Mouse (Mus musculus): ENCODE results near the gene Atg4d. TPM values are rescaled to one million over a fixed set of nuclear protein-coding genes. Genes with fewer than 3 reads are reported as not detected.
"Not testable (repeated sequence)": the region's sequence is repeated elsewhere in the genome, so short reads cannot be mapped to it uniquely, and the experiment has no call there.

The Atg4d gene
- polyA plus RNA-seq, 1 experiment from 2014 or later, result 53.3 TPM

GRCm38 (mm10) chr9:21288404-21289336 lies 23.6 kb downstream of the Atg4d start:
- Histone ChIP-seq H3K4me2 (ENCODE audit: low read depth, low read length) (peak overlapping the region; percentile 73), H3K36me3 (ENCODE audit: control insufficient read depth, insufficient read depth, low read length) (peaks cover 4% of the 10 kb centered on the region; the same call in 1 of the 2 replicates), H3K27ac (ENCODE audit: low read length) (peak overlapping the region; percentile 89), H3K27me3 (ENCODE audit: control insufficient read depth, insufficient read depth, low read length) (no peaks in the 10 kb centered on the region), H3K9me3 (replicated peaks; ENCODE audit: control insufficient read depth, low read length) (no peaks in the 10 kb centered on the region), H3K4me3 (replicated peaks; ENCODE audit: low read length) (peak overlapping the region; percentile 77), H3K4me1 (ENCODE audit: control insufficient read depth, insufficient read depth, low read length) (peaks cover 27% of the 10 kb centered on the region), H3K9ac (ENCODE audit: low read length) (peak overlapping the region; percentile 61)
- no peak for ATAC-seq (ENCODE audit: insufficient read depth, low FRiP score)
- WGBS, result 68% methylated on average over 13 of the region's 13 CpGs

GRCm38 (mm10) chr9:21289337-21289671 lies 24.2 kb downstream of the Atg4d start:
- 86% methylated on average over 2 of the region's 2 CpGs for WGBS
- no peak overlapping the region; the same call in 1 of the 2 replicates for H3K9ac ChIP-seq (ENCODE audit: low read length)
- peak overlapping the region; percentile 71 for H3K4me3 ChIP-seq (replicated peaks; ENCODE audit: low read length)
- no peak overlapping the region; the same call in 1 of the 2 replicates for H3K27ac ChIP-seq (ENCODE audit: low read length)
- ATAC-seq (ENCODE audit: insufficient read depth, low FRiP score), result no peak
- H3K27me3 ChIP-seq (ENCODE audit: control insufficient read depth, insufficient read depth, low read length), result no peaks in the 10 kb centered on the region
- H3K4me2 ChIP-seq (ENCODE audit: low read depth, low read length), result peak overlapping the region; percentile 73
- no peaks in the 10 kb centered on the region for H3K36me3 ChIP-seq (ENCODE audit: control insufficient read depth, insufficient read depth, low read length)
- H3K9me3 ChIP-seq (replicated peaks; ENCODE audit: control insufficient read depth, low read length), result no peaks in the 10 kb centered on the region
- H3K4me1 ChIP-seq (ENCODE audit: control insufficient read depth, insufficient read depth, low read length), result peaks cover 27% of the 10 kb centered on the region

GRCm38 (mm10) chr9:21290589-21290988 lies 25.5 kb downstream of the Atg4d start:
- H3K4me2 ChIP-seq (ENCODE audit: low read depth, low read length), result peak overlapping the region; percentile 73
- H3K9me3 ChIP-seq (replicated peaks; ENCODE audit: control insufficient read depth, low read length), result no peaks in the 10 kb centered on the region
- peak overlapping the region; percentile 69 for H3K27ac ChIP-seq (ENCODE audit: low read length)
- peaks cover 27% of the 10 kb centered on the region for H3K4me1 ChIP-seq (ENCODE audit: control insufficient read depth, insufficient read depth, low read length)
- peak overlapping the region; percentile 82 for H3K9ac ChIP-seq (ENCODE audit: low read length)
- peak overlapping the region; percentile 71 for H3K4me3 ChIP-seq (replicated peaks; ENCODE audit: low read length)
- ATAC-seq (ENCODE audit: insufficient read depth, low FRiP score), result no peak
- WGBS, result 0% methylated on average over 20 of the region's 20 CpGs
- H3K36me3 ChIP-seq (ENCODE audit: control insufficient read depth, insufficient read depth, low read length), result no peaks in the 10 kb centered on the region
- no peaks in the 10 kb centered on the region for H3K27me3 ChIP-seq (ENCODE audit: control insufficient read depth, insufficient read depth, low read length)

GRCm38 (mm10) chr9:21291022-21291787 lies 26.1 kb downstream of the Atg4d start, which contains the start of gene Cdkn2d:
Cdkn2d (minus strand) TSS chr9:21291407.
- Histone ChIP-seq H3K9ac (ENCODE audit: low read length) (peak within 1 kb of the TSS; percentile 82), H3K9me3 (replicated peaks; ENCODE audit: control insufficient read depth, low read length) (no peaks in the 10 kb centered on the region)
- under 1% methylated on average over 51 of the region's 51 CpGs for WGBS

GRCm38 (mm10) chr9:21291868-21292267 lies 26.8 kb downstream of the Atg4d start:
- peak overlapping the region; percentile 91 for H3K27ac ChIP-seq (ENCODE audit: low read length)
- H3K4me1 ChIP-seq (ENCODE audit: control insufficient read depth, insufficient read depth, low read length), result peaks cover 20% of the 10 kb centered on the region
- H3K36me3 ChIP-seq (ENCODE audit: control insufficient read depth, insufficient read depth, low read length); H3K9me3 ChIP-seq (replicated peaks; ENCODE audit: control insufficient read depth, low read length); ATAC-seq (ENCODE audit: insufficient read depth, low FRiP score); H3K27me3 ChIP-seq (ENCODE audit: control insufficient read depth, insufficient read depth, low read length): not testable (repeated sequence)
- H3K9ac ChIP-seq (ENCODE audit: low read length), result peak overlapping the region; percentile 62
- 15% methylated on average over 7 of the region's 7 CpGs for WGBS
- peak overlapping the region; percentile 62 for H3K4me2 ChIP-seq (ENCODE audit: low read depth, low read length)
- H3K4me3 ChIP-seq (replicated peaks; ENCODE audit: low read length), result peak overlapping the region; percentile 71

More at GRCm38 (mm10) chr9:21291022-21291787, 26.1 kb downstream of the Atg4d start, which contains the start of gene Cdkn2d:
- H3K27ac ChIP-seq (ENCODE audit: low read length), result peak within 1 kb of the TSS; percentile 91
- H3K4me3 ChIP-seq (replicated peaks; ENCODE audit: low read length), result peak within 1 kb of the TSS; percentile 71
- peaks cover 26% of the 10 kb centered on the region for H3K4me1 ChIP-seq (ENCODE audit: control insufficient read depth, insufficient read depth, low read length)
- ATAC-seq (ENCODE audit: insufficient read depth, low FRiP score), result peak; percentile 95
- peak within 1 kb of the TSS; percentile 73 for H3K4me2 ChIP-seq (ENCODE audit: low read depth, low read length)
- H3K27me3 ChIP-seq (ENCODE audit: control insufficient read depth, insufficient read depth, low read length), result no peaks in the 10 kb centered on the region
- no peaks in the 10 kb centered on the region for H3K36me3 ChIP-seq (ENCODE audit: control insufficient read depth, insufficient read depth, low read length)

- ATAC-seq (ENCODE audit: insufficient read depth, low FRiP score), result no peak
- no peaks in the 10 kb centered on the region for H3K27me3 ChIP-seq (ENCODE audit: control insufficient read depth, insufficient read depth, low read length)
- peak overlapping the region; percentile 62; the same call in 1 of the 2 replicates for H3K4me2 ChIP-seq (ENCODE audit: low read depth, low read length)
- no peak overlapping the region for H3K27ac ChIP-seq (ENCODE audit: low read length)
- peaks cover 16% of the 10 kb centered on the region for H3K4me1 ChIP-seq (ENCODE audit: control insufficient read depth, insufficient read depth, low read length)
- 0 out of 2 replicates have a peak overlapping the region, but pooled peaks have one; percentile 5 for H3K9ac ChIP-seq (ENCODE audit: low read length)
- no peak overlapping the region for H3K4me3 ChIP-seq (replicated peaks; ENCODE audit: low read length)
- 87% methylated on average over 3 of the region's 3 CpGs for WGBS
- H3K9me3 ChIP-seq (replicated peaks; ENCODE audit: control insufficient read depth, low read length), result no peaks in the 10 kb centered on the region
- H3K36me3 ChIP-seq (ENCODE audit: control insufficient read depth, insufficient read depth, low read length), result no peaks in the 10 kb centered on the region
Observed at GRCm38 (mm10) chr9:21292271-21292670, 27.2 kb downstream of the Atg4d start.

- WGBS, result 83% methylated on average over 10 of the region's 10 CpGs
- H3K9me3 ChIP-seq (replicated peaks; ENCODE audit: control insufficient read depth, low read length), result no peaks in the 10 kb centered on the region
- no peak overlapping the region for H3K4me3 ChIP-seq (replicated peaks; ENCODE audit: low read length)
- no peaks in the 10 kb centered on the region for H3K4me1 ChIP-seq (ENCODE audit: control insufficient read depth, insufficient read depth, low read length)
- H3K27me3 ChIP-seq (ENCODE audit: control insufficient read depth, insufficient read depth, low read length), result no peaks in the 10 kb centered on the region
- H3K4me2 ChIP-seq (ENCODE audit: low read depth, low read length), result no peak overlapping the region
- H3K27ac ChIP-seq (ENCODE audit: low read length), result no peak overlapping the region
- no peak overlapping the region for H3K9ac ChIP-seq (ENCODE audit: low read length)
- ATAC-seq (ENCODE audit: insufficient read depth, low FRiP score), result no peak; the same call in 1 of the 2 replicates
- H3K36me3 ChIP-seq (ENCODE audit: control insufficient read depth, insufficient read depth, low read length), result no peaks in the 10 kb centered on the region
Observed at GRCm38 (mm10) chr9:21299014-21299413, 33.9 kb downstream of the Atg4d start.

GRCm38 (mm10) chr9:21305065-21305464 lies 40.0 kb downstream of the Atg4d start:
- Histone ChIP-seq H3K27ac (ENCODE audit: low read length) (no peak overlapping the region), H3K27me3 (ENCODE audit: control insufficient read depth, insufficient read depth, low read length) (no peaks in the 10 kb centered on the region)
- no peak for ATAC-seq (ENCODE audit: insufficient read depth, low FRiP score)

More at GRCm38 (mm10) chr9:21305065-21305464, 40.0 kb downstream of the Atg4d start:
- WGBS, result 76% methylated on average over 7 of the region's 7 CpGs
- H3K9me3 ChIP-seq (replicated peaks; ENCODE audit: control insufficient read depth, low read length), result no peaks in the 10 kb centered on the region
- no peak overlapping the region for H3K9ac ChIP-seq (ENCODE audit: low read length)
- H3K4me2 ChIP-seq (ENCODE audit: low read depth, low read length), result no peak overlapping the region
- no peaks in the 10 kb centered on the region for H3K36me3 ChIP-seq (ENCODE audit: control insufficient read depth, insufficient read depth, low read length)
- no peak overlapping the region for H3K4me3 ChIP-seq (replicated peaks; ENCODE audit: low read length)
- no peaks in the 10 kb centered on the region for H3K4me1 ChIP-seq (ENCODE audit: control insufficient read depth, insufficient read depth, low read length)

Data from stomach, embryonic 16.5 days (tissue).